Mouse (Mus musculus) bone marrow macrophage, adult 2 months (primary cell): ENCODE measurements around the gene Ntm. TPM values are rescaled to one million over a fixed set of nuclear protein-coding genes. Genes with fewer than 3 reads are reported as not detected.

ENCODE experiments used
- H3K27ac ChIP-seq: 2 replicates; pipeline ENCODE4 v1.5.1; 2012; ENCODE audit warnings: low read depth, low read length; ENCODE audit not compliant: insufficient read depth
- H3K4me1 ChIP-seq: 2 replicates; pipeline ENCODE4 v1.6.1; 2012; ENCODE audit warnings: low read length; ENCODE audit not compliant: control insufficient read depth, insufficient read depth
- H3K4me3 ChIP-seq: 2 replicates; pipeline ENCODE4 v1.5.1; 2012; ENCODE audit warnings: mild to moderate bottlenecking, low read length, moderate library complexity; ENCODE audit not compliant: insufficient read depth
- CTCF ChIP-seq: IDR thresholded peaks from 2 replicates; pipeline ENCODE4 v1.5.1; 2012; ENCODE audit warnings: low read depth, mild to moderate bottlenecking, low read length, moderate library complexity
- POLR2A ChIP-seq: IDR thresholded peaks from 2 replicates; pipeline ENCODE4 v1.6.1; 2012; ENCODE audit warnings: mild to moderate bottlenecking, low read depth, low read length, borderline replicate concordance
- polyA plus RNA-seq: library from polyadenylated mRNA; stranded (reverse); fragments of >200 nt; gene quantifications from 2 replicates; pipeline ENCODE4 v1.2.4, GENCODE M21; 2012; ENCODE audit not compliant: missing spikeins, insufficient read depth, insufficient read length

Gene Ntm
- polyA plus RNA-seq, 1 experiment, result not detected

- Histone ChIP-seq H3K4me1 (no peaks in the 10 kb centered on the region), H3K27ac (no peak overlapping the region), H3K4me3 (no peak overlapping the region)
- TF ChIP-seq CTCF, result no peak
- TF ChIP-seq POLR2A, result no peak
Observed at GRCm38 (mm10) chr9:29804483-29804882, 158.5 kb downstream of the Ntm start.

DNA sequence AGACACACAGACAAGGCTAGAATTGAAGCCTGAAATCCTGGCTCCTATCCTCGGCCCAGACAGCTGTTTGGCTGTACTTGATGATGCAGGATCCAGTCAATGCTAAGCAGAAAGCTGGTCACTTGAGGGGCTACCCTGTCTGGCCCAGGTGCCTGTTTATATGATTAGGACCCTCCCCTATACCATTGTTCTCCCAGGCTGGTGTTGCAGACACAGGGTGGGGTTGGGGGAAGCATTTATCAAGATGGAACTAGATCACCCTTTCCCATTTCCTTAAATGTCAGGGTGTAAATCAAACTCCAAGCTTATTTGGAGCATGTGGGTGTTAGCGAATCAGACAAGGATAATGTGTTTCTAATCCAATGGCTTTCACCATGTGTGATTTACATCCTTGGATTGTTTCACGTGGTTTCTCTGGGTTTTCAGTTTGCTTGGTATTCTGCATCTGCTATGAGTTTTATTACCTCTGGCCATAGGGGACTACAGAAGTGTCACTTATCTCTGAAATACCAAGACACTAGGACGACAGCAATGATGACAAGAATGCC, 159.1 kb downstream of the Ntm start:
- no peak overlapping the region for H3K4me3 ChIP-seq
- H3K4me1 ChIP-seq, result no peaks in the 10 kb centered on the region
- TF ChIP-seq POLR2A (no peak), CTCF (no peak)
- no peak overlapping the region for H3K27ac ChIP-seq

DNA sequence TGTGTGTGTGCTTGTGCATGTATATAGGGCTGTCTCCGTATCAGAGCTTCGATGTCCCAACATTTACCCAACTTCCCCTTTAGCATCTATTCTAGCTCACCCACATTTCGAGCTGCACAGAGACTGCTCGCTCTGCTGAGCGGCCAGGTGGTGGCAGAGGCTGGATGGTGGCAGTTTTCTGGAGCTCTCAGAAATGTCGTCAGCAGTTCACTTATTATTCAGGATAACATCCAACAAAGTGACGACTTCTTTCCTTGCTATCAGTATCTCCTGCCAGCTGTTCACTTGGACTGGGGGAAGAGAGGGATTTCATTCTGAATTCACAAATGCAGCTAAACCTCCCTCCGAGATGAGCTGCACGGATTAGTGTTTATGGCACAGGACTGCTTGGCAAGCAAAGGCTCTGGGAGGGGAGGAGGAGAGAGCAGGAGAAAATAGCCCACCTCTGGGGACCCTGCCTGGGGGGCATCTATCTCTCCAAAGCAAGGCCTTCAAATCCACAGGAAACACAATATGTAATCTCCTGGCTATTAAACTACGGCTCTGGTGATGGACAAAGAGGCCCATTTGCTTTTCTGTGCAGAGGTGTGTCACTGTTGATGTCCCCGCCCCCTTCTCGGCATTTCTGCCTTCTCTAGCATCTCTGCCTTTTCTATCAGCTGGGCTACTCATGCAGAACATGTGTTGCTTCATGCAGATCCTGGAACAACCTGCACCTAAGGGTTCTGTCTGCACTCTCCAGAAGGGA, 159.8 kb downstream of the Ntm start:
- no peak overlapping the region for H3K27ac ChIP-seq
- H3K4me3 ChIP-seq, result no peak overlapping the region
- H3K4me1 ChIP-seq, result no peaks in the 10 kb centered on the region
- TF ChIP-seq CTCF (no peak), POLR2A (no peak)

GRCm38 (mm10) chr9:29802071-29802705, 160.8 kb downstream of the Ntm start:
- TF ChIP-seq CTCF, result no peak
- no peak for TF ChIP-seq POLR2A
- H3K4me1 ChIP-seq, result no peaks in the 10 kb centered on the region

GRCm38 (mm10) chr9:29796281-29796680, 166.7 kb downstream of the Ntm start:
- H3K4me3 ChIP-seq, result no peak overlapping the region
- TF ChIP-seq POLR2A (no peak), CTCF (no peak)
- no peaks in the 10 kb centered on the region for H3K4me1 ChIP-seq
- no peak overlapping the region for H3K27ac ChIP-seq

More at GRCm38 (mm10) chr9:29802071-29802705, 160.8 kb downstream of the Ntm start:
- Histone ChIP-seq H3K4me3 (no peak overlapping the region), H3K27ac (no peak overlapping the region)

DNA sequence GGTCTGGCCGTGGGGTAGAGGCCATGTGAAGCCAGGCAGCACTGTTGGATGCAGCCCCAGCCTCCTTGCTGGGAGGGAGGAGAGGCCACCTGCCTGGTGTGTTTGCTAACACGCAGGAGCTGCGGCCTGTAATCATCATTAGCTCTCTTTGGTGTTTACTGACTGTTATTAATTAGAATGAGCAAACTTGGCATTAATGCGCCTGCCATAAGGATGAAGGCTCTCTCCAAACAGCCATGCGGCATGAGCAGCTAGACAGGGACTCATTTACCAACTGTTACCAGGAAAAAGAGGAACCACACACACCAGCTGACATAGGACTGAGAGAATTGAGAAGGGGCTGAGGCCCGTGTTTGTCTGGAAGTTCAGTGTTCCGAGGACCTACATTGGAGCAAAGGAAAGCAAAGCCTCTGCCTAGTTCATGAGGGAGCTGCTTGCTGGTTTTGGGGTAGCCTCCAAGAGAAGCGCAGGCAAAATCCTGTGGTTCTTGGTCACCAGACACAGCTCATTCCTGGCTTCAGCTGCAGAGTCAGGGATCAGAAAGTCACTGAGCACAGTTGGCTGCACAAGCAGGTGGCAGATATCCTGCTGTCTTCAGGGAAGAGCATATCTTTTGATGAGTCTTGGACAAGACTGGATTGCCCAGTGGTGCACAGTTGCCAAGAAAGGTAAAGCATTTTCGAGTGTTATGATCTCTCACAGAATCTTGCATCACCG, 171.6 kb downstream of the Ntm start:
- TF ChIP-seq CTCF (no peak), POLR2A (no peak)
- H3K4me3 ChIP-seq, result no peak overlapping the region
- H3K27ac ChIP-seq, result no peak overlapping the region
- no peaks in the 10 kb centered on the region for H3K4me1 ChIP-seq

DNA sequence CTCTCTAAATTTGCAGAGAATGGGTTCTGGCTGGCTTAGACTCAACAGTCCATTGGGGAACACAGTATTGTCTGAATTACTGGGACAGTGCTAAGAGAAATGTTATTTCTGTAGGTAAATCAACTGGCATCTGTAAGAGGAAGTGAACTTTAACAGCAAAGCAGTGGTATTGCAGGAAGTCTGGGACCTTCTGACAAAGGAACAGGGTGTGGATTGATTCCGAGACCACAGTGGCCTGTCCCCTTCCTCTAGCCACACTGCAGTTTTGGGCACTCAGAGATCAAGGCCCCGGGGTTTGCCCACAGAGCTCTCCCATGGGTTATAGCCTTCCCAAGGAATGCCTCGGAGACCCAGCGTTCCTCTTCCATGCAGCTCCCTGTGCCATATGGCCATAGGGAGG, 172.9 kb downstream of the Ntm start:
- Histone ChIP-seq H3K4me1 (no peaks in the 10 kb centered on the region), H3K27ac (no peak overlapping the region), H3K4me3 (no peak overlapping the region)
- TF ChIP-seq CTCF (no peak), POLR2A (no peak)

- TF ChIP-seq POLR2A (no peak), CTCF (no peak)
- Histone ChIP-seq H3K27ac (no peak overlapping the region), H3K4me3 (no peak overlapping the region)
Observed at GRCm38 (mm10) chr9:29788855-29789254, 174.1 kb downstream of the Ntm start.

DNA sequence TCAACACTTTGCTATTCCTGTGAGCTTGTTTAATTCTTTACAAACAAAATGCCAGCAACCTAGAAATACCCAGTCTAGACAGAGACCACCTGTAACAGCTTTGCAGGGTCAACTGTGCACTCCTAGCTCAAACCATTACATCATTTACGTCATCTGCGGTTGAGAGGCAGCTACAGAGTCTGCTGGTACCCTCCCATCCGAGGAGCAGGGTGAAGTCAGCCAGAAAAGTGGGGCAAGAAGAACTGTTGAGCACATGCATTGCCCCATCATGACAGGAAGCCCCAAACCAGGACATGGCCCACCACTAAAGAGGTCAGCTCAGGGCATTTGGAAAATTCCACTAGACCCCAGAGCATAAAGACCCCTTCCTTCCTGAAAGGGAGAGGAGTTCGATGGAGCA, 175.5 kb downstream of the Ntm start:
- TF ChIP-seq CTCF (no peak), POLR2A (no peak)
- Histone ChIP-seq H3K4me1 (no peaks in the 10 kb centered on the region), H3K4me3 (no peak overlapping the region), H3K27ac (no peak overlapping the region)

More at GRCm38 (mm10) chr9:29788855-29789254, 174.1 kb downstream of the Ntm start:
- no peaks in the 10 kb centered on the region for H3K4me1 ChIP-seq

- no peak overlapping the region for H3K27ac ChIP-seq
- no peak overlapping the region for H3K4me3 ChIP-seq
- no peaks in the 10 kb centered on the region for H3K4me1 ChIP-seq
- TF ChIP-seq CTCF (no peak), POLR2A (no peak)
Observed at GRCm38 (mm10) chr9:29782697-29783096, 180.2 kb downstream of the Ntm start.

DNA sequence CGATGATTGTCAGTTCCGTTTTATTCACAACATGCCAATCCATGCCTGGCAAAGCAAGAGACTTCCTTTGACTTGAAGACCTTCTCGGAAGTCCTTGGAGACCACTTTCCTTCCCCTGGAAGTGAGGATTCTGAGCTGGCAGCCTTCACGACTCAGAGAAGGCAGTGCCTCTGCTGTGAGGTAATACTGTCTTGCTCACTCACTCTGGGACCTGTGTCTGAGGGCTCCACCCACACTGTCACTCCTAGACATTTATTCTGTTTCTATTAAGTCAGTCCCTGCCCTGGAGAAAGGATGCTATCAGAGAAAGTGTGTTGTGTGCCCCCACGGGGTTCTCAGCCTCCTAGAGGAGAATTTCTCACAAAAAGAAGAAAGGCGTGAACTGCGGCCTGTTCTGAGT, 183.2 kb downstream of the Ntm start:
- Histone ChIP-seq H3K4me1 (no peaks in the 10 kb centered on the region), H3K27ac (no peak overlapping the region), H3K4me3 (no peak overlapping the region)
- TF ChIP-seq CTCF (no peak), POLR2A (no peak)
